Mouse (Mus musculus) retina, embryonic 14.5 days (tissue): ENCODE measurements at regions not wholly inside any gene's neighbourhood (a gene's known extent, or its start where the extent isn't known, plus 50 kb on each side); places are given as distances from the start of the nearest gene placed in this dataset.

Experiments used
- DNase-seq: peaks from one replicate; pipeline ENCODE4 v3.0.0-alpha.2; 2015; ENCODE audit warnings: low spot score

- DNase-seq = no peak
Measured at GRCm38 (mm10) chr13:83216454-83216853, 287.4 kb upstream of the Mef2c start.

- no peak for DNase-seq
Measured at GRCm38 (mm10) chr13:83252452-83252851, 251.4 kb upstream of the Mef2c start.

- no peak for DNase-seq
Measured at GRCm38 (mm10) chr13:83266591-83266990, 237.2 kb upstream of the Mef2c start.

DNA sequence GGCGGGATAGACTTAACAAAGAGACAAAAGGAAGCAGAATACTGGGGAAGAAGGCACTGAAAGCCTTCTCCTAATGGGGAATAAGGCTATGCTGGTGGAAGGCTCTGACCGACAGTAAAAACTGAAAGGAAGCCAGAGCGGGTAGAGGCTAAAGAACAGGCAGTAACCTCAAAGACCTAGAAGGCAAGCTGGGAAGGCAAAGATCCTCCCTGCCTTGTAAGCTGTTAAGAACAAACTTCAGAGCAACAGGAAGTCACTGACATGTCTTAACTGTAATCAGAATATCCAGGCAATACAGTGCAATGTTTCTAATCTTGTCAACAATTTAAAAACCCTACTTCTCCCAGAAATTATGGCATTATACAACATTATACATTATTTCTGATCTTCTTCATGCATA lies 235.2 kb upstream of the Mef2c start:
- DNase-seq = no peak

DNA sequence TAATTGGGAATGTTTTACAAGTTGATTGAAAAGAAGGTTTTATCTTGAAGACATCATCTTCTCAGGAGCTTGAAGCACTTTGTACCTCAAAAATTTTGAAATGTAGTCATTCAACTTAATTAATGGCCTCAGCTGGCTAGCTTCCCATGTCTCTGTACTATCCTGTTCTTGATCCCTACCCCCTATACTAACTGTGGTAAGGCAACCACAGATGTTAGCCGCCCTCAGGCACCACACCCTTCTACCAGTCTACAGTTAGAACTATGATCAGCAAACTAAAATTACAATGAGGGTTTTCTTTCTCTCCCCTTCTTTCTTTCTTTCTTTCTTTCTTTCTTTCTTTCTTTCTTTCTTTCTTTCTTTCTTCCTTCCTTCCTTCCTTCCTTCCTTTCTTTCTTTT lies 225.1 kb upstream of the Mef2c start:
- no peak for DNase-seq

DNA sequence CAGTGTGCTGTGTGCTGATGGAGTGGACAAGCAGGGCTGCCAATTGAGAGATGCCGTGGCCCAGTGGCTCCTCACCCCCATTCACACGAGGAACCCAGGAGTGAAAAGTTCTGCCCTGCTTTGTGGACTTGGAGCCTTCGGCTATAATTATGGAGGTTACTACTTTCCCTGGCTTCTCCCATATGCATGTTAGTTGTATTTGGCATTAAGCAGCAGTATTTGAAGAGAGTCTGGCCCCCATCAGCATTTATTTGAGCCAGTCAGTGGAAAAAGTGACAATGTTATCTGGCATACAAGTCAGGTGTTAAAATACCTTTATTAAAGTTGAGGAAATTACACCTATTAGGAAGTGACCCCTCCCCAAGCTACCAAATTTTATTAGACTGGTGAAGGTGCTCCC lies 196.1 kb upstream of the Mef2c start:
- DNase-seq = no peak

DNA sequence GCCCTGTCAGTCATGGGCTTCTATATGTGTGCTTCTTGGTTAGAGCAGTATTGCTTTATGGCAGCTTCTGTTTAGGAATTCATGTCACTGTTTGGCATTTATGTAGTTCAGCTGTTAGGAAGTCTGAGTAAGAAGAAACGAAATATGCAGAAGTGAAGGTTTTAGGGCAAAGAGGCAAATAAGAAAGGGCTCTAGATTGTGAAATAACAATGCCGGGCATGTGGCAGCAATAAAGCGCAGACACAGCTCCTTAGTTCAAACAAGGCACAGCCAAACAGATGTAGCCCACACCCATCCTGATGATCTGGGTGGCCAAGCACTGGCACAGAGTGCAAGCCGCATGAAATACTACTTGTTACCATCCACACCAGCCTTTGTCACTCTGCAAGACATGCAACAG lies 175.3 kb upstream of the Mef2c start:
- DNase-seq = no peak

DNA sequence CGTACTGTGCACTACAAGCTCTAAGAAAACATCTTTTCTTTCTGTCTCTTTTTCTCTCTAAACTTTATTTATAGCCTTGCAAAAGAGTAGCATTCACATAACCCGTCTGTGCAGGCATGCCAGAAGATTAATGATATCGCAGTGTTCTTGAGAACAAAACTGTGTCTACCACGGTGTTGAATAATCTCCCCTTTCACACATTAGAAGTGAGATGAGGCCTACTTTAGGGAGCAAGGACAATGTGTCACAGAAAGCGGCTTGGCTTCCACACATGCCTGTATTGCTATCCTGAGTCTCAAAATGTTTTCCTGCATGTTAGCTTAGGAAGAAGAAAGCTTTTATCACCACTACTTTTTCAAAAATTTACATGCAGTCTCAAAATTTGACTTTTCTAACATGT lies 170.1 kb upstream of the Mef2c start:
- DNase-seq = no peak

GRCm38 (mm10) chr13:83344611-83345319 lies 159.1 kb upstream of the Mef2c start:
- DNase-seq = no peak

- DNase-seq = no peak
Measured at GRCm38 (mm10) chr13:83355341-83355740, 148.5 kb upstream of the Mef2c start.

GRCm38 (mm10) chr13:83360529-83360928 lies 143.3 kb upstream of the Mef2c start:
- no peak for DNase-seq

- DNase-seq = no peak
Measured at GRCm38 (mm10) chr13:83376097-83376797, 127.6 kb upstream of the Mef2c start.

- no peak for DNase-seq
Measured at GRCm38 (mm10) chr13:83378644-83379043, 125.2 kb upstream of the Mef2c start.

DNA sequence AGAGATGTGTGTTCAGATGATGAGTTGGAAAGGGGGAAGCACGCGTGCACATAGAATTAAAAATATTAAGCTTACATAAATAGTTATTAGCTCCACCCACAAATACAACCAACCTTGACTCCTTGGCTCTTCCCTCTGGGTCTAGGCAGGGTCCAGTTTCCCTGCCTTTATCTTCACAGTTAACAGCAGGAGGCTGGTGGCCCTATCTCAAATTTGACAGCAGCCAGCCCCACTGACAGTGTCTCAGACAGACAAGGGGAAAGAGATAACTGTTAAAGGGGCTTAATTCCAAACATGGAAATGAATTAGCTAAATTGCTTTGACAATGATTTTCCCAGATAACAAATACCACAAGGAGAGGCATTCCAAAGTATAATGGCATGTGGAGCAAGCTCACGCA lies 121.2 kb upstream of the Mef2c start:
- DNase-seq = no peak

DNA sequence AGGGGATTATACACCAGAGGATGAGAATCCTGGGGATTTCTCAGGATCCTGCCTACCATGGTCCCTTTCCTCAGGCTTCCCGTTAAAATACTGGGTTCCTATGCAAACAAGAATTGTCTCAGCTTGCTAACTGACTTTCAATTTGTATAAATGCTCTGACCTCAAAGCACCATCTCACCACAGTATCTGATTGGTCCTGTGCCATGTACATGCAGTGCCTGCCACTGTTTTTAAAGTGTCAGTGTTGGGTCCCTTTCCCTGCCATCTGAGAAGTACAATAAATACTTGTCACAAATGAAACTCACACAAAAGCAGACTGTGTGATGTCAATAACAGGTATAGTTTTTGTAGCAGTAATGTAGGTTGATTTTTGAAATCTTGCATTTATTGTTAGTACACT lies 109.1 kb upstream of the Mef2c start:
- DNase-seq = no peak

DNA sequence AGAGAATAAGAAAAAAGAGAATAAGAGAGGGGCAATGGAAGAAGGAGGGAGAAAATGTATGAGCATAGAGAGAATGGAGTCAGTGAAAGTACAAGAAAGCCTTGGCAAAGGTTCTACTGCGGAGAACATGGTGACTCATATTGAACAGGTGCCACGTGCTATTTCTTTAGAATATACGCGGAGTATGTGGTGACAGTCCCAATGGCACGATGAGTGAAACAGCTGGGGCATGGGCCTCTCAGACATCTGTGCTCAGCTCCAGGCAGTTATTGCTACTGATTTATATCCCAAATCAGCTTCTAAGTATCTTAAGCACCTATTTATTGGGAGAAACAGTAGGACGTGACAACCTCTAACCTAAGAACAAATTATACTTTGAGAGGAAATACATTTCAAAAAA lies 104.5 kb upstream of the Mef2c start:
- DNase-seq = no peak

- DNase-seq = no peak
Measured at GRCm38 (mm10) chr13:83439619-83440436, 64.0 kb upstream of the Mef2c start.

GRCm38 (mm10) chr13:83444277-83444676 lies 59.6 kb upstream of the Mef2c start:
- DNase-seq = no peak

- DNase-seq = peak; percentile 3
Measured at GRCm38 (mm10) chr13:83450820-83451219, 53.0 kb upstream of the Mef2c start.

DNA sequence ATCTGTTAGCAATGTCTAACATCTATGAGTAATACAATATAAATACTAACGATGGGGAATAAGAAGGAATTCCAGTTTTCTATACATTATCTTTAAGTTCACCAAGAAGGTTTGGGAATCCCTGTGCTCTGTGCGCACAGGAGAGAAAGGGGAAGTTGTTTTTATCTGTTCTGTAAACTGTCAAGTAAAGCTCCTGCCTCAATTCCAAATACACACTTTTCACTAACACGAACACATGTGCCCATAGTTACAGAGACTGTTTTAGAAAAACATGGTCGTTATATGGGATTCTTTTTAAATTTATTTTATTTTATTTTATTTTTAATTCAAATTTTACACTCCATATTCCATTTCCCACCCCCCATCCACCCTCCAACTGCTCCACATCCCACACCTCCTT lies 50.8 kb upstream of the Mef2c start:
- DNase-seq = no peak
